Mouse (Mus musculus) liver, postnatal 0 days (tissue): ENCODE results near the gene Mfsd9.

Experiments used
- CTCF ChIP-seq: sonication (generic); IDR thresholded peaks from 2 replicates; pipeline ENCODE4 v1.5.1; 2016; ENCODE audit warnings: antibody characterized with exemption, low read depth
- EP300 ChIP-seq: IDR thresholded peaks from 2 replicates; pipeline ENCODE4 v1.6.1; 2016; ENCODE audit warnings: antibody characterized with exemption, low read depth, mild to moderate bottlenecking

DNA sequence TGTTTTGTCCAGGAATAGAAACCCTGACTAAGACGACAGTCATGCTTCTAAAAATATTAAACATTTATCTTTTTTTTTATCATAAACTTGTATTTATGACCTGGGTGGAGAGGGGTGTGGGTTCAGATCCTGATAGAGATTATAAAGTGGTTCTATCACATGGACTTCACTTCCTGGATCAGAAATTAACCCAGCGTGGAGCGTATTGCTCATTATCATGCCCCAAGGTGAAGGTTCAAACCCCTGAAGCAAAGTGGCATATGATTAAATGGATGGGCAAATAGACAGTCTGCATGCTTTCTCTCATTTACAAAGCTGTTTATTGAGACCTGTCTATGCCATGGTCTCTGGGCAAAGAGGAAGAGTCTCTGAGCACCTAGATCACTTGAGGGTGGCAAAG lies 13.7 kb downstream of the Mfsd9 start:
- TF ChIP-seq CTCF = no peak
- TF ChIP-seq EP300 = no peak
